ENCODE assay signal across 17 mouse cellular contexts in the genomic region with DNA sequence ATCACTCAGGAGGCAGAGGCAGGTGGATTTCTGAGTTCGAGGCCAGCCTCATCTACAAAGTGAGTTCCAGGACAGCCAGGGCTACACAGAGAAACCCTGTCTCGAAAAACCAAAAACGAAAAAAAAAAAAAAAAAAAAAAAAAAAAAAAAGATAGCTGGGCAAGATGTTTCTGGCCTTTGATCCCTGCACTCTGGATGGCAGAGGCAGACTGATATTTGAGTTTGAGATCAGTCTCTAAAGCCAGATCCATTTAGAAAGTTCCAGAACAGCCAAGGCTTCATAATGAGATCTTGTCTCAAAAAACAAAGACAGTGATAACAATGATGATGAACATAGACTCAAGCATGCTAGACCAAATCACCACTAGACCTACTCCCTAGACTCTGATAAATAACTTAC. TPM values are rescaled to one million over a fixed set of nuclear protein-coding genes. Genes with fewer than 3 reads are reported as not detected.
DNase-seq lines count a peak whose midpoint lies in the region; ATAC-seq and TF ChIP-seq lines count a peak whose summit lies in the region.
"Not testable (repeated sequence)": the region's sequence is repeated elsewhere in the genome, so short reads cannot be mapped to it uniquely, and the experiment has no call there.
"Had no signal": no experiment of that assay in that cellular context is flagged by ENCODE, and none has a peak within 500 bp of the region (broad histone marks: within the 10 kb centered on the region; RNA-seq: fewer than 3 reads in every experiment).

No protein-coding gene starts in this region.

- H3K4me1 ChIP-seq in embryonic facial prominence, embryonic 10.5 days: peaks cover 12% of the 10 kb centered on the region
- H3K4me1 ChIP-seq in forebrain, postnatal 0 days (ENCODE audit: insufficient read depth); heart, postnatal 0 days (ENCODE audit: control insufficient read depth, insufficient read depth); limb, embryonic 14.5 days (ENCODE audit: control insufficient read depth, insufficient read depth, low read length); lung, embryonic 14.5 days (ENCODE audit: insufficient read depth): not testable (repeated sequence)
- peaks cover 10% of the 10 kb centered on the region for H3K4me1 ChIP-seq in intestine, embryonic 16.5 days (ENCODE audit: control insufficient read depth, insufficient read depth, low read length)
- H3K4me1 ChIP-seq in midbrain, embryonic 16.5 days (ENCODE audit: control insufficient read depth, insufficient read depth, low read length): peaks cover 12% of the 10 kb centered on the region

- peak overlapping the region; percentile 92; the same call in 1 of the 2 replicates for H3K4me2 ChIP-seq in forebrain, postnatal 0 days (ENCODE audit: low read depth)
- peak overlapping the region; percentile 79 for H3K4me2 ChIP-seq in heart, postnatal 0 days (ENCODE audit: low read depth, low read length)
- peak overlapping the region; percentile 59; the same call in 1 of the 2 replicates for H3K4me2 ChIP-seq in intestine, embryonic 16.5 days (ENCODE audit: low read depth, low read length)
- H3K4me2 ChIP-seq in limb, embryonic 14.5 days (replicated peaks; ENCODE audit: low read depth, low read length, severe bottlenecking): peak overlapping the region; percentile 88; the same call in 1 of the 2 replicates
- peak overlapping the region; percentile 93 for H3K4me2 ChIP-seq in lung, embryonic 14.5 days
- not testable (repeated sequence) for H3K4me2 ChIP-seq in midbrain, embryonic 16.5 days (ENCODE audit: low read length)

- DNase-seq in embryonic facial prominence, embryonic 10.5 days (ENCODE audit: low spot score); forebrain, postnatal 0 days; heart, postnatal 0 days (ENCODE audit: low spot score); limb, embryonic 14.5 days (ENCODE audit: low spot score); lung, embryonic 14.5 days: not testable (repeated sequence)

- not testable (repeated sequence) for H3K9me3 ChIP-seq in embryonic facial prominence, embryonic 10.5 days; forebrain, postnatal 0 days (ENCODE audit: low read length); heart, postnatal 0 days (replicated peaks; ENCODE audit: control insufficient read depth, low read length); intestine, embryonic 16.5 days (ENCODE audit: control insufficient read depth, low read length); limb, embryonic 14.5 days (ENCODE audit: control insufficient read depth, low read length); lung, embryonic 14.5 days (ENCODE audit: low read depth, low read length); midbrain, embryonic 16.5 days (replicated peaks; ENCODE audit: control insufficient read depth, low read length, poor library complexity, severe bottlenecking)

- H3K36me3 ChIP-seq in embryonic facial prominence, embryonic 10.5 days (replicated peaks): peaks cover 25% of the 10 kb centered on the region
- peaks cover 21% of the 10 kb centered on the region for H3K36me3 ChIP-seq in forebrain, postnatal 0 days (ENCODE audit: insufficient read depth)
- peaks cover 21% of the 10 kb centered on the region for H3K36me3 ChIP-seq in heart, postnatal 0 days (replicated peaks; ENCODE audit: control insufficient read depth, insufficient read depth, low read length)
- not testable (repeated sequence) for H3K36me3 ChIP-seq in intestine, embryonic 16.5 days (ENCODE audit: control insufficient read depth, insufficient read depth, low read length); midbrain, embryonic 16.5 days (ENCODE audit: control insufficient read depth, insufficient read depth, low read length)
- H3K36me3 ChIP-seq in limb, embryonic 14.5 days (ENCODE audit: control insufficient read depth, insufficient read depth, low read length): peaks cover 20% of the 10 kb centered on the region
- H3K36me3 ChIP-seq in lung, embryonic 14.5 days (ENCODE audit: insufficient read depth): peaks cover 21% of the 10 kb centered on the region

- not testable (repeated sequence) for TF ChIP-seq EP300 in heart, postnatal 0 days (IDR thresholded peaks at IDR 0.05; ENCODE audit: low read depth)

- WGBS in embryonic facial prominence, embryonic 10.5 days: 77% methylated on average over 3 of the region's 3 CpGs
- 69% methylated on average over 3 of the region's 3 CpGs for WGBS in forebrain, postnatal 0 days
- 72% methylated on average over 2 of the region's 3 CpGs for WGBS in heart, postnatal 0 days
- WGBS in intestine, embryonic 16.5 days: 70% methylated on average over 3 of the region's 3 CpGs
- 86% methylated on average over 3 of the region's 3 CpGs for WGBS in limb, embryonic 14.5 days
- 78% methylated on average over 3 of the region's 3 CpGs for WGBS in lung, embryonic 14.5 days
- 76% methylated on average over 3 of the region's 3 CpGs for WGBS in midbrain, embryonic 16.5 days

- H3K27ac ChIP-seq in embryonic facial prominence, embryonic 10.5 days (replicated peaks); forebrain, postnatal 0 days (ENCODE audit: low read depth, low read length); intestine, embryonic 16.5 days (ENCODE audit: low read length); limb, embryonic 14.5 days (replicated peaks; ENCODE audit: low read depth, low read length); lung, embryonic 14.5 days (ENCODE audit: low read depth); midbrain, embryonic 16.5 days (ENCODE audit: low read length): not testable (repeated sequence)
- H3K27ac ChIP-seq in heart, postnatal 0 days (ENCODE audit: low read depth): peak overlapping the region; percentile 85

- TF ChIP-seq CTCF in forebrain, postnatal 0 days (IDR thresholded peaks at IDR 0.05; ENCODE audit: low read depth); heart, postnatal 0 days (IDR thresholded peaks at IDR 0.05; ENCODE audit: low read depth); lung, embryonic 14.5 days (IDR thresholded peaks at IDR 0.05; ENCODE audit: low read depth): not testable (repeated sequence)

- not testable (repeated sequence) for H3K27me3 ChIP-seq in embryonic facial prominence, embryonic 10.5 days (replicated peaks; ENCODE audit: low read depth, poor library complexity, severe bottlenecking); forebrain, postnatal 0 days (ENCODE audit: insufficient read depth, low read length); heart, postnatal 0 days (ENCODE audit: control insufficient read depth, insufficient read depth, low read length); intestine, embryonic 16.5 days (replicated peaks; ENCODE audit: control insufficient read depth, insufficient read depth, low read length); limb, embryonic 14.5 days (ENCODE audit: control insufficient read depth, insufficient read depth, low read length); lung, embryonic 14.5 days (ENCODE audit: insufficient read depth, low read length); midbrain, embryonic 16.5 days (ENCODE audit: control insufficient read depth, insufficient read depth, low read depth, low read length)

- not testable (repeated sequence) for H3K9ac ChIP-seq in forebrain, postnatal 0 days; intestine, embryonic 16.5 days (ENCODE audit: low read depth, low read length); limb, embryonic 14.5 days (ENCODE audit: low read depth, low read length, severe bottlenecking); midbrain, embryonic 16.5 days (ENCODE audit: low read depth, low read length)
- H3K9ac ChIP-seq in heart, postnatal 0 days (replicated peaks; ENCODE audit: low read depth, low read length): peak overlapping the region; percentile 92; the same call in 1 of the 2 replicates
- peak overlapping the region; percentile 94; the same call in 1 of the 2 replicates for H3K9ac ChIP-seq in lung, embryonic 14.5 days

- peak overlapping the region; percentile 85 for H3K4me3 ChIP-seq in embryonic facial prominence, embryonic 10.5 days
- not testable (repeated sequence) for H3K4me3 ChIP-seq in forebrain, postnatal 0 days (ENCODE audit: low read depth, low read length); intestine, embryonic 16.5 days (ENCODE audit: low read length)
- H3K4me3 ChIP-seq in heart, postnatal 0 days (ENCODE audit: low read depth, low read length): peak overlapping the region; percentile 71
- H3K4me3 ChIP-seq in limb, embryonic 14.5 days (replicated peaks; ENCODE audit: low read length): peak overlapping the region; percentile 91; the same call in 1 of the 2 replicates
- peak overlapping the region; percentile 98; the same call in 1 of the 2 replicates for H3K4me3 ChIP-seq in lung, embryonic 14.5 days (ENCODE audit: low read depth, low read length)
- peak overlapping the region; percentile 88 for H3K4me3 ChIP-seq in midbrain, embryonic 16.5 days (ENCODE audit: low read depth, low read length)

- ATAC-seq in forebrain, postnatal 0 days; heart, postnatal 0 days (ENCODE audit: insufficient read depth, low read depth); intestine, embryonic 16.5 days; limb, embryonic 14.5 days (ENCODE audit: low FRiP score, low read depth); lung, embryonic 14.5 days (ENCODE audit: insufficient read depth); midbrain, embryonic 16.5 days: not testable (repeated sequence)

- TF ChIP-seq POLR2A in limb, embryonic 14.5 days (IDR thresholded peaks at IDR 0.05; ENCODE audit: borderline replicate concordance, extremely low read depth, insufficient read depth, insufficient read length): not testable (repeated sequence)

RNA-seq across cellular contexts. Expression of a gene that starts 0.9 kb away (rescaled TPM):
- 218 and 220 TPM in 2 replicates for polyA plus RNA-seq in embryonic facial prominence, embryonic 10.5 days (2016; fragmentation: Nextera tagmentation; extraction: Ambion mirVana)
- total RNA-seq in forebrain, postnatal 0 days (2014; rRNA removed): 108 and 126 TPM in 2 replicates
- polyA plus RNA-seq in forebrain, postnatal 0 days (2015; fragmentation: Nextera tagmentation; extraction: Ambion mirVana): 168 and 185 TPM in 2 replicates
- 58.1 and 100.0 TPM in 2 replicates for total RNA-seq in heart, postnatal 0 days (2014; rRNA removed; ENCODE audit: low replicate concordance)
- polyA plus RNA-seq in heart, postnatal 0 days (2015; fragmentation: Nextera tagmentation; extraction: Ambion mirVana): 138 and 141 TPM in 2 replicates
- polyA plus RNA-seq in intestine, embryonic 16.5 days (2015; fragmentation: Nextera tagmentation; extraction: Ambion mirVana): 158 and 170 TPM in 2 replicates
- 84.2 and 127 TPM in 2 replicates for polyA plus RNA-seq in limb, embryonic 14.5 days (2012; rRNA removed)
- polyA plus RNA-seq in limb, embryonic 14.5 days (2014; fragmentation: Nextera tagmentation; extraction: Ambion mirVana): 154 and 166 TPM in 2 replicates
- 149 and 152 TPM in 2 replicates for polyA plus RNA-seq in lung, embryonic 14.5 days (2014; fragmentation: Nextera tagmentation; extraction: Ambion mirVana)
- polyA plus RNA-seq in midbrain, embryonic 16.5 days (2015; fragmentation: Nextera tagmentation; extraction: Ambion mirVana): 130 and 142 TPM in 2 replicates

RNA-seq across cellular contexts. Expression of a gene that starts 10.3 kb away (rescaled TPM):
- polyA plus RNA-seq in embryonic facial prominence, embryonic 10.5 days (2016; fragmentation: Nextera tagmentation; extraction: Ambion mirVana): 59.0 and 62.0 TPM in 2 replicates
- total RNA-seq in forebrain, postnatal 0 days (2014; rRNA removed): 14.2 and 36.1 TPM in 2 replicates
- polyA plus RNA-seq in forebrain, postnatal 0 days (2015; fragmentation: Nextera tagmentation; extraction: Ambion mirVana): 59.1 TPM in 2 replicates
- total RNA-seq in heart, postnatal 0 days (2014; rRNA removed; ENCODE audit: low replicate concordance): 12.6 and 38.2 TPM in 2 replicates
- polyA plus RNA-seq in heart, postnatal 0 days (2015; fragmentation: Nextera tagmentation; extraction: Ambion mirVana): 91.9 and 102 TPM in 2 replicates
- 60.7 and 61.2 TPM in 2 replicates for polyA plus RNA-seq in intestine, embryonic 16.5 days (2015; fragmentation: Nextera tagmentation; extraction: Ambion mirVana)
- polyA plus RNA-seq in limb, embryonic 14.5 days (2012; rRNA removed): 33.9 and 51.3 TPM in 2 replicates
- polyA plus RNA-seq in limb, embryonic 14.5 days (2014; fragmentation: Nextera tagmentation; extraction: Ambion mirVana): 65.9 and 70.1 TPM in 2 replicates
- polyA plus RNA-seq in lung, embryonic 14.5 days (2014; fragmentation: Nextera tagmentation; extraction: Ambion mirVana): 51.9 and 53.9 TPM in 2 replicates
- polyA plus RNA-seq in midbrain, embryonic 16.5 days (2015; fragmentation: Nextera tagmentation; extraction: Ambion mirVana): 54.5 and 59.8 TPM in 2 replicates

RNA-seq across cellular contexts. Expression of a gene that starts 13.2 kb away (rescaled TPM):
- 115 and 118 TPM in 2 replicates for polyA plus RNA-seq in embryonic facial prominence, embryonic 10.5 days (2016; fragmentation: Nextera tagmentation; extraction: Ambion mirVana)
- 5.0 and 7.2 TPM in 2 replicates for total RNA-seq in forebrain, postnatal 0 days (2014; rRNA removed)
- 30.3 and 36.5 TPM in 2 replicates for polyA plus RNA-seq in forebrain, postnatal 0 days (2015; fragmentation: Nextera tagmentation; extraction: Ambion mirVana)
- 0.65 and 1.3 TPM in 2 replicates for total RNA-seq in heart, postnatal 0 days (2014; rRNA removed; ENCODE audit: low replicate concordance)
- polyA plus RNA-seq in heart, postnatal 0 days (2015; fragmentation: Nextera tagmentation; extraction: Ambion mirVana): 30.3 and 31.2 TPM in 2 replicates
- 60.7 and 74.8 TPM in 2 replicates for polyA plus RNA-seq in intestine, embryonic 16.5 days (2015; fragmentation: Nextera tagmentation; extraction: Ambion mirVana)
- polyA plus RNA-seq in limb, embryonic 14.5 days (2012; rRNA removed): 6.0 and 6.1 TPM in 2 replicates
- polyA plus RNA-seq in limb, embryonic 14.5 days (2014; fragmentation: Nextera tagmentation; extraction: Ambion mirVana): 59.6 and 70.0 TPM in 2 replicates
- 72.1 and 78.8 TPM in 2 replicates for polyA plus RNA-seq in lung, embryonic 14.5 days (2014; fragmentation: Nextera tagmentation; extraction: Ambion mirVana)
- 30.5 and 31.7 TPM in 2 replicates for polyA plus RNA-seq in midbrain, embryonic 16.5 days (2015; fragmentation: Nextera tagmentation; extraction: Ambion mirVana)

RNA-seq across cellular contexts. Expression of a gene that starts 13.3 kb away (rescaled TPM):
- not detected in 2 replicates for polyA plus RNA-seq in embryonic facial prominence, embryonic 10.5 days (2016; fragmentation: Nextera tagmentation; extraction: Ambion mirVana)
- not detected in 2 replicates for total RNA-seq in forebrain, postnatal 0 days (2014; rRNA removed)
- not detected in 2 replicates for polyA plus RNA-seq in forebrain, postnatal 0 days (2015; fragmentation: Nextera tagmentation; extraction: Ambion mirVana)
- not detected in 2 replicates for total RNA-seq in heart, postnatal 0 days (2014; rRNA removed; ENCODE audit: low replicate concordance)
- polyA plus RNA-seq in heart, postnatal 0 days (2015; fragmentation: Nextera tagmentation; extraction: Ambion mirVana): not detected in 2 replicates
- polyA plus RNA-seq in intestine, embryonic 16.5 days (2015; fragmentation: Nextera tagmentation; extraction: Ambion mirVana): not detected in 2 replicates
- not detected in 2 replicates for polyA plus RNA-seq in limb, embryonic 14.5 days (2012; rRNA removed)
- not detected in 2 replicates for polyA plus RNA-seq in limb, embryonic 14.5 days (2014; fragmentation: Nextera tagmentation; extraction: Ambion mirVana)
- not detected in 2 replicates for polyA plus RNA-seq in lung, embryonic 14.5 days (2014; fragmentation: Nextera tagmentation; extraction: Ambion mirVana)
- polyA plus RNA-seq in midbrain, embryonic 16.5 days (2015; fragmentation: Nextera tagmentation; extraction: Ambion mirVana): not detected in 2 replicates
- total RNA-seq: adrenal gland, postnatal 36 days; gastrocnemius, adult 8-10 months; heart, adult 8-10 months; layer of hippocampus, postnatal 14 days; left cerebral cortex, postnatal 25 days; monocyte, adult 5-6 weeks had no signal
- polyA plus RNA-seq: activated CD4-positive, CD25-positive, alpha-beta regulatory T cell, adult 4 months; C2C12; forebrain, embryonic 15.5 days; inflammation-experienced regulatory T-cells, adult 6 months had no signal

RNA-seq across cellular contexts. Expression of a gene that starts 18.3 kb away (rescaled TPM):
- 159 and 167 TPM in 2 replicates for polyA plus RNA-seq in embryonic facial prominence, embryonic 10.5 days (2016; fragmentation: Nextera tagmentation; extraction: Ambion mirVana)
- 26.0 and 37.5 TPM in 2 replicates for total RNA-seq in forebrain, postnatal 0 days (2014; rRNA removed)
- 31.9 and 45.7 TPM in 2 replicates for polyA plus RNA-seq in forebrain, postnatal 0 days (2015; fragmentation: Nextera tagmentation; extraction: Ambion mirVana)
- 28.4 and 31.4 TPM in 2 replicates for total RNA-seq in heart, postnatal 0 days (2014; rRNA removed; ENCODE audit: low replicate concordance)
- 37.3 and 40.5 TPM in 2 replicates for polyA plus RNA-seq in heart, postnatal 0 days (2015; fragmentation: Nextera tagmentation; extraction: Ambion mirVana)
- polyA plus RNA-seq in intestine, embryonic 16.5 days (2015; fragmentation: Nextera tagmentation; extraction: Ambion mirVana): 79.5 and 89.2 TPM in 2 replicates
- polyA plus RNA-seq in limb, embryonic 14.5 days (2012; rRNA removed): 50.1 and 92.1 TPM in 2 replicates
- polyA plus RNA-seq in limb, embryonic 14.5 days (2014; fragmentation: Nextera tagmentation; extraction: Ambion mirVana): 80.2 and 87.6 TPM in 2 replicates
- polyA plus RNA-seq in lung, embryonic 14.5 days (2014; fragmentation: Nextera tagmentation; extraction: Ambion mirVana): 92.0 and 93.3 TPM in 2 replicates
- polyA plus RNA-seq in midbrain, embryonic 16.5 days (2015; fragmentation: Nextera tagmentation; extraction: Ambion mirVana): 35.4 and 39.2 TPM in 2 replicates
